Mouse (Mus musculus) lung, postnatal 4 days (tissue): ENCODE results near the gene Etl4.
"Not testable (repeated sequence)": the region's sequence is repeated elsewhere in the genome, so short reads cannot be mapped to it uniquely, and the experiment has no call there.

Source experiments
- DNase-seq, 2 experiments: peaks; one replicate each; pipeline ENCODE4 v3.0.0; 2021

The Etl4 gene

DNA sequence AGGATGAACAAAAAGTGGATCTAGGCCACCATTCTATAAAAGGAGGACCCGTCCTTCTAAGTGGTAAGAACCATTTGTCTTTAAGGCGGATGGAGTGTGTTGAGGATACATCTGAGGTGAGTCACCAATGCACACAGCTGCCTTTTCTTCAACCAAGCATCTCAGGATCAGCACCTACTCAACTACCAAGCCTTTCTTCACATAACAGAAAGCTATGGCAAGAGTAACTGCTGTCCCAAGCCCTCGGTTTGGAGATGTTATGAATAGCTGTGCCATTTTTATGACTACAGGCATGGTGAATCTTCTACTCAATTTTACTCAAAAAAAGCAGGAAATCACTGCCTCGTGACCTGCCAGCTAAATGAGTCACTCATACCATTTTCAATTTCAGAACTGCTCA is 258.6 kb downstream of the Etl4 start:
- no peak for DNase-seq

- DNase-seq = not testable (repeated sequence)
Observed at GRCm38 (mm10) chr2:20176456-20177184, 267.0 kb downstream of the Etl4 start.

GRCm38 (mm10) chr2:20177236-20177635 is 267.7 kb downstream of the Etl4 start:
- not testable (repeated sequence) for DNase-seq

- DNase-seq = not testable (repeated sequence)
Observed at GRCm38 (mm10) chr2:20180561-20180960, 271.0 kb downstream of the Etl4 start.

- not testable (repeated sequence) for DNase-seq
Observed at GRCm38 (mm10) chr2:20187223-20187622, 277.6 kb downstream of the Etl4 start.

GRCm38 (mm10) chr2:20203011-20203410 is 293.4 kb downstream of the Etl4 start:
- DNase-seq = no peak

DNA sequence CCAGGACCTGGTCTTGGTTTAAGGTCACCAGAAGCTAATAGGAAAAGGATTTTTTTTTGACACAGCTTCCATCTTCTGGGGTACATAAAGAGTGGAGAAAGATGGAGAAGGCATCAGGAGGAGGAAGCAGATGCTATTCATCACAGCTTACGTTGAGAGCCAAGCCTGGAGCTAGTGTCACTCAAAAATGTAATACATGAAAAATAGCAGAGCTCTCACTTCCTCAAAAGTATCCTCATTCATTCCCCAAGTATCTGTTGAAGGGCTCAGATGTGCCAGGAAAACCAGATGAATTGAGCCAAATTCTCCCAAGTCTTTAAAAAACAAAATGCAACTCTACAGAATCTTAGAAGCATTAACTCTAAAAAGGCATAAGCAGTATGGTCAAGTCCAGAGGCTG is 297.1 kb downstream of the Etl4 start:
- no peak for DNase-seq

DNA sequence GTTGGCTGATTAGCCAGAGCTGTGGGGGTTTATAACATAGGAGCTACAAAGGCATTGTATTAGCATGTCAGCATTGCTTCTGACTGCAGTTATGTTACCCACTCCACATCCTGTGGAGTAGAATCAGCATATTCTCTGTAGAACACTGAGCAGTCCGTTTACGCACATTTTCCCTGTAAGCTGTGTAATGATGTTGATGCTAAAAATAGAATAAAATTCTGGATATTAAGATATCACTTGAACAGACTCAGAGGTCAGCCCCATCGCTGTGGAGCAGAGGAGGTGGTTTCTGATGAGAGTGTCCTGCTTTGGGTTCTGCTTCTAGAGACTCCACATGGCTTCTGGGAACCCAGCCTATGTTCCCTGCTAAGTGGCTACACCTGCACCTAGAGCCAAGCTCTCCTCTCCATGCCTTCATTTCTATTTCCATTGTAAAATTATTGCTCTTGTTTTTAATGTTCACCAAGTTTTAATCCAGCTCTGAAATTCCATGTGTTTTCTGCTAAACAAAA is 299.2 kb downstream of the Etl4 start:
- no peak for DNase-seq

GRCm38 (mm10) chr2:20209359-20209758 is 299.8 kb downstream of the Etl4 start:
- no peak for DNase-seq

DNA sequence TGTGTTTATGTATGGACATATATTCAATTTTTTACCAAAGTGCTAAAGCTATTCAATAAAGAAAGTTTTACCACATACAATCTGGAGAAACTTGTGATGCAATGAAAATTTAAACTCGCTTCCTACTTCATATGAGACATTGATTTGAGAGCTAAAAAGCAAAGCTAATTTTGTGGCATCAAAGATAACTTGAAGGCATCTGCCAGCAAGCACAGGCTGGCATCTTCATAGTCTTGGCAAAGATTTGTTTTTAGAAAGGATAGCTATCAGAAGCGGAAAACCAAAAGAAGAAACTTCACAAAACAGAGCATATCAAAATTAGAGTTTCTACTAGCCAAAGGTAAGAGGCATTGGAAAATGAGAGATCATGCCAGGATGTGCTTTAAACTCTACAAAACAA is 306.7 kb downstream of the Etl4 start:
- no peak for DNase-seq

- DNase-seq = no peak
Observed at GRCm38 (mm10) chr2:20216686-20217437, 307.3 kb downstream of the Etl4 start.

GRCm38 (mm10) chr2:20231371-20231770 is 321.8 kb downstream of the Etl4 start:
- DNase-seq = no peak

- DNase-seq = no peak
Observed at GRCm38 (mm10) chr2:20248043-20248664, 338.6 kb downstream of the Etl4 start.

GRCm38 (mm10) chr2:20249403-20249802 is 339.8 kb downstream of the Etl4 start:
- no peak for DNase-seq

DNA sequence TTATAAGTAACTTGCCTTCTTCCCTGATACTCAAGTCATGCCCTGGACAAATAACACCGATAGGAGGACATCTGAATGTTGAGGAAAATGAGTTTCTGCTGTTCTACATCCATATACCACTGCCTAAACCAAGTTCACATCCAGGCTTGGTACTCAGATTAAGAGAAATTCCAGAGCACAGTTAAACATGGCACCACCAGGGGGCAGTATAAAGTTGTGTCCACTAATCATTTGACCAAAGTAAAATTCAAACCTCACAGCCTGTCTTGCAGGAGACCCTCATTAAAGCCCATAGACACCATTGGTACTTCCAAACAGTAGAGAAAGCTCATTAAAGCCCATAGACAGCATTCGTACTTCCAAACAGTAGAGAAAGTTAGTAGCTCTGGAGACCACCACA is 366.5 kb downstream of the Etl4 start:
- peak in 1 of 2 experiments; percentile 57 for DNase-seq

- no peak for DNase-seq
Observed at GRCm38 (mm10) chr2:20281903-20282302, 372.3 kb downstream of the Etl4 start.

- no peak for DNase-seq
Observed at GRCm38 (mm10) chr2:20284425-20284824, 374.8 kb downstream of the Etl4 start.

DNA sequence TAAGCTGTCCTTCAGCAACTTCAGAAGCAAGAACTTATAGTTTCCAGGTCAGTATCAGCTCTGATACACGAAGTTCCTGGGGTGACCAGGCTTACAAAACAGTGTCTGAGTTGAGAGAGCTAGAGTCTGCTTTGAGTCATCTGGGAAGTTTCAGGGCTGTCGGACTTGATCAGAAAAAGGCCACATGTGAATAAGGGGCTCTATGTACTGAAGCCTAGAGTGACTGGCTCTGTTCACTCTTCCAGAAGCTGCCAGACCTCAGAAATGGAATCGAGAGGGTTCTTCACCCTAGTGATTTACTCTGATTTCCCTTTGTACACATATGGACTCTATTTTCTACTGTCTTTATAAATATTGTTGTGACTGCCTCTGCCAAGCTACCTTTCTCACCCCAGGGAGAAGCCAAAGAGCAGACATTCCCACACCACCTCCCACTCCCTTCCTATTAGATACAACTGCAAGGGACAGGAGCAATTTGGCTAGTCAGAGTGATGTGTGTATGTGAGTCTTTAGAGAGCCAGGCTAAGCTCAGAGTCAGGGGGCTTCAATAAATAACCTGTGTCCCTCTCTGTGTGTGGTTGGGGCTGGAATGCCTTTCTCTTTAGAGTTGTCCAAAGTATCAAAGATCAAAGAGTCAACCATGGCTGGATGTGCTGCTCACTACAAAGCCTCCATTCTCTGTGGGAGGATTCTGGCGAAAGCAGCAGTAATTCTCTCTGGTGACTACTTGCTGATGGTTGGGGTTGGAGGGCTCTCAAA is 381.6 kb downstream of the Etl4 start:
- no peak for DNase-seq

DNA sequence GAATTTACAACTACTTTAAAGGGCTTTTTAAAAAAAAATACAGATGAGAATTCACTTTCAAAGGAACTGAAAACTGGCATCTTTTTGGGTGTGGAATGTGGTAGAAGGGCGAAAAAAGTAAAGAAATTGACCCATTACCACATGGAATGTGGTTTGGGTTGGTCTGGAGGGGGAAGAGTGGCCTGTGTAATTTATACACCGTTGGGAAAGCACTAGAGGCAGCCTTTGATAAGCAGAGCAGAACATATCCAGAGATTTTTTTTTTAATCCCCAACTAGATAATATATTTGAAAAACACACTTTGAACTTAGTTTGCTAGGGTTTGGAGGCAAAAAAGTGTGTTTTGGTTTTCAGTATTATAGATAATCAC is 382.1 kb downstream of the Etl4 start:
- no peak for DNase-seq

DNA sequence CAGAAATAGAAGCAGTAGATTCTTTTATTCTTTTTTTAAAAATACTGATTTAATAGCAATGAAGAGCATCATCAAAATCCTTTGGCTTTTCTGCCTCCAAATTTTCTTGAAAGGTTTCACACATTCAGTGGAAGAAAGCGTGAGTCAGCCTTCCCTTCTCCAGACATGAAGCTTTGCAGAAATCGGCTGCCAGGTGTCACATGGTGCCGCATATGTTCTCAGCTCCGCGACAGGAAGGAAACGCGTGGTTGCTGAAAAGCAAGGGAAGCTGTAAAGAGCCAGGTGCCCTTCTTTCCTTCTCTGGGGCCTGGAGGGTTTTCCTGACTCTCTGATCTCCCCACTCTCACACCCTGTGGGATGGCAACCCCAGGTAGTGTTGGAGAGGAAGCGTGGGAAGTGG is 383.8 kb downstream of the Etl4 start:
- DNase-seq = no peak

DNA sequence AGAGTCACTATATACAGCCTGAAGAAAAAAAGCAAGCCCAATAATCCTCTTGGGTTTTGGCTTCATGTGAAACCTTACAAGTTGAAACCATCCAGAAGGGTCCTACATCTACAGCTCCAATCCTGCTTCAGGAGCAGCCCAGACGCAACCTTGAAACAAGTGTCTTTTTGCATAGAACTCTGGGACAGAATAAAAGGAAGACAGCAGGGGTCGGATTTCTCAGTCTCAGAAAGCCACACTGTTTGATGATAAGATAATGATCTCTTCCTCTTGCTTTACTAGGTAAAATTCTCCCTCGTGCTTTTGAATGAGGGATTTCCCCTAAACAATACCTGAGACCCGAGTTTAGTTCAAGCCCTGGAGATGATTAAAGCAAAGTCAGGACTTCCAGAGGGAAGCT is 385.0 kb downstream of the Etl4 start:
- DNase-seq = no peak

DNA sequence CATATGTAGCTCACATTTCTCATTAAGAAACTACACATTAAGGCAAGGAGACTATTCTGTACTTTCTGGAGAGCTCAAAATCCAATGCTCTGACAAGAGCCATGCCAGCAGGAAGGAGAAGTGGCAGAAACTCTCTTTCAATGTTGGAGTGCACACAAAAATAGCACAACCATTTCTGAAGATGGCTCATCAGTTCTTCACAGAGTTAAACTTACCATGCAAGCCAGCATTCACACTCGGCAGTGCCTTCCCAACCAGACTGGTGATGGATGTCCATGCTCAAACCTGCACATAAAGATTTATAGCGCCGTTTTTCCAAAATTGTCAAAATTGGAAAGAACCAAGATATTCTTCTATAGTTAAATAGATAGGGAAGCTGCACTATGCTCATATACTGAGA is 392.9 kb downstream of the Etl4 start:
- no peak for DNase-seq

DNA sequence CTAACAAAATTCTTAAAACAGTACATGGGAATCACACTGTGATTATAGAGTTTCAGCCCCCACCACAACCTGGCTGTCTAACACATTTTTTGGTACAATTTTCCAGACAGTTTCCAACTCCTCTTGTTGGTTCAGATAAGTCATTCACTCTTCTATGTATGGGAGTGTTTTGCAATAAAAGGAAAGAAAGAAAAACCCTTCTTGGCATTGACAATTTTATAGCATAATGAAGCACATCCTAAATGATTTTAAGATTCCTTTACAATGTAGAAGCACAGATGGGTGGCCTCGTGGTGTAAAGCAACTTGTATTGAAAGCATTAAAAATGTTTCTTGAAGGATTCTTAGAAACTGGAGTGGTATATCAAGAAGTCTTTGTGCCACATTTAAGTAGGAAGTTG is 415.4 kb downstream of the Etl4 start:
- no peak for DNase-seq
